Mouse (Mus musculus): Measurements from ENCODE around the gene Clec12b. TPM values are rescaled to one million over a fixed set of nuclear protein-coding genes. Genes with fewer than 3 reads are reported as not detected.

Clec12b gene
- polyA plus RNA-seq, 1 experiment from 2014 or later = not detected

- ChIA-PET POLR2A (no interaction called here), CTCF (no interaction called here)
- DNase-seq (ENCODE audit: low read depth, low spot score) (no peak), ATAC-seq (no peak)
- H3K27me3 ChIP-seq = peaks cover 86% of the 10 kb centered on the region
- no peak for TF ChIP-seq CTCF (IDR thresholded peaks at IDR 0.05)
- in situ Hi-C loops (cut with MboI; ENCODE audit: low pct_unique_long_range_greater_than_20kb) = no loop called here
Observed at GRCm38 (mm10) chr6:129405999-129406398, 20.3 kb upstream of the Clec12b start.

GRCm38 (mm10) chr6:129403391-129403790 is 17.7 kb upstream of the Clec12b start:
- in situ Hi-C loops (cut with MboI; ENCODE audit: low pct_unique_long_range_greater_than_20kb) = no loop called here
- DNase-seq (ENCODE audit: low read depth, low spot score) = no peak

GRCm38 (mm10) chr6:129402404-129402803 is 16.7 kb upstream of the Clec12b start:
- ATAC-seq (no peak), DNase-seq (ENCODE audit: low read depth, low spot score) (no peak)
- ChIA-PET CTCF (no interaction called here), POLR2A (no interaction called here)
- in situ Hi-C loops (cut with MboI; ENCODE audit: low pct_unique_long_range_greater_than_20kb) = no loop called here
- TF ChIP-seq CTCF (IDR thresholded peaks at IDR 0.05) = no peak
- peaks cover 83% of the 10 kb centered on the region for H3K27me3 ChIP-seq

More at GRCm38 (mm10) chr6:129403391-129403790, 17.7 kb upstream of the Clec12b start:
- no peak for TF ChIP-seq CTCF (IDR thresholded peaks at IDR 0.05)
- ChIA-PET CTCF (no interaction called here), POLR2A (no interaction called here)
- H3K27me3 ChIP-seq = peaks cover 83% of the 10 kb centered on the region
- no peak for ATAC-seq

- ATAC-seq (no peak), DNase-seq (ENCODE audit: low read depth, low spot score) (no peak)
- no peak for TF ChIP-seq CTCF (IDR thresholded peaks at IDR 0.05)
- ChIA-PET POLR2A (no interaction called here), CTCF (interaction anchor here (1.1 kb wide), 1 partner anchor 114 kb away, joined by 3 read pairs; no protein-coding TSS in a partner anchor)
- H3K27me3 ChIP-seq = peaks cover 83% of the 10 kb centered on the region
- in situ Hi-C loops (cut with MboI; ENCODE audit: low pct_unique_long_range_greater_than_20kb) = loop anchor here (10.0 kb wide), 1 partner anchor 125 kb away; no protein-coding TSS in a partner anchor
Observed at GRCm38 (mm10) chr6:129399945-129400344, 14.3 kb upstream of the Clec12b start.

GRCm38 (mm10) chr6:129396997-129397396 is 11.3 kb upstream of the Clec12b start, which contains the start of gene Clec1b:
Gene Clec1b, plus strand, starts transcription at chr6:129397297.
- POLR2A ChIA-PET = no interaction called here
- in situ Hi-C loops (cut with MboI; ENCODE audit: low pct_unique_long_range_greater_than_20kb) = loop anchor here (10.0 kb wide), 1 partner anchor 128 kb away; no protein-coding TSS in a partner anchor

GRCm38 (mm10) chr6:129393732-129394131 is 8.1 kb upstream of the Clec12b start:
- ChIA-PET CTCF (interaction anchor here (1.2 to 1.6 kb wide), 3 partner anchors 29 to 167 kb away, joined by 5 to 7 read pairs (median 7); no protein-coding TSS in a partner anchor), POLR2A (no interaction called here)
- DNase-seq (ENCODE audit: low read depth, low spot score) (no peak), ATAC-seq (no peak)
- no peak for TF ChIP-seq CTCF (IDR thresholded peaks at IDR 0.05)
- in situ Hi-C loops (cut with MboI; ENCODE audit: low pct_unique_long_range_greater_than_20kb) = loop anchor here (5.0 to 10.0 kb wide), 2 partner anchors 131 to 159 kb away; no protein-coding TSS in a partner anchor
- peaks cover 56% of the 10 kb centered on the region for H3K27me3 ChIP-seq

More at GRCm38 (mm10) chr6:129396997-129397396, 11.3 kb upstream of the Clec12b start, which contains the start of gene Clec1b:
- no peak for TF ChIP-seq CTCF (IDR thresholded peaks at IDR 0.05)
- CTCF ChIA-PET = interaction anchor here (1.0 to 1.6 kb wide), 2 partner anchors 26 to 147 kb away, joined by 3 read pairs; no protein-coding TSS in a partner anchor
- no peak for DNase-seq (ENCODE audit: low read depth, low spot score)
- H3K27me3 ChIP-seq = peaks cover 79% of the 10 kb centered on the region
- ATAC-seq = no peak

- DNase-seq (ENCODE audit: low read depth, low spot score) = no peak
- no peak for ATAC-seq
- ChIA-PET POLR2A (no interaction called here), CTCF (interaction anchor here (1.2 to 1.6 kb wide), 3 partner anchors 30 to 167 kb away, joined by 5 to 7 read pairs (median 7); no protein-coding TSS in a partner anchor)
- H3K27me3 ChIP-seq = peaks cover 56% of the 10 kb centered on the region
- in situ Hi-C loops (cut with MboI; ENCODE audit: low pct_unique_long_range_greater_than_20kb) = loop anchor here (5.0 to 10.0 kb wide), 2 partner anchors 132 to 159 kb away; no protein-coding TSS in a partner anchor
- TF ChIP-seq CTCF (IDR thresholded peaks at IDR 0.05) = peak; percentile 69
Observed at GRCm38 (mm10) chr6:129393087-129393720, 7.5 kb upstream of the Clec12b start.

- ATAC-seq = no peak
- peaks cover 36% of the 10 kb centered on the region for H3K27me3 ChIP-seq
- TF ChIP-seq CTCF (IDR thresholded peaks at IDR 0.05) = no peak
- DNase-seq (ENCODE audit: low read depth, low spot score) = no peak
- ChIA-PET POLR2A (no interaction called here), CTCF (interaction anchor here (1.3 to 1.8 kb wide), 2 partner anchors 10 to 159 kb away, joined by 3 to 5 read pairs; no protein-coding TSS in a partner anchor)
- in situ Hi-C loops (cut with MboI; ENCODE audit: low pct_unique_long_range_greater_than_20kb) = no loop called here
Observed at GRCm38 (mm10) chr6:129385000-129385399, 674 bp downstream of the Clec12b start.

GRCm38 (mm10) chr6:129383466-129383865 is 2.2 kb downstream of the Clec12b start:
- ATAC-seq (no peak), DNase-seq (ENCODE audit: low read depth, low spot score) (no peak)
- CTCF ChIA-PET = interaction anchor here (0.6 kb wide), 1 partner anchor 121 kb away, joined by 3 read pairs; no protein-coding TSS in a partner anchor
- in situ Hi-C loops (cut with MboI; ENCODE audit: low pct_unique_long_range_greater_than_20kb) = no loop called here
- POLR2A ChIA-PET = no interaction called here
- peaks cover 38% of the 10 kb centered on the region for H3K27me3 ChIP-seq
- TF ChIP-seq CTCF (IDR thresholded peaks at IDR 0.05) = no peak

GRCm38 (mm10) chr6:129381736-129382135 is 3.9 kb downstream of the Clec12b start:
- in situ Hi-C loops (cut with MboI; ENCODE audit: low pct_unique_long_range_greater_than_20kb) = no loop called here
- CTCF ChIA-PET = no interaction called here

GRCm38 (mm10) chr6:129380454-129380853 is 5.2 kb downstream of the Clec12b start:
- TF ChIP-seq CTCF (IDR thresholded peaks at IDR 0.05) = no peak
- H3K27me3 ChIP-seq = peaks cover 36% of the 10 kb centered on the region
- in situ Hi-C loops (cut with MboI; ENCODE audit: low pct_unique_long_range_greater_than_20kb) = no loop called here
- no peak for ATAC-seq
- ChIA-PET CTCF (no interaction called here), POLR2A (no interaction called here)
- no peak for DNase-seq (ENCODE audit: low read depth, low spot score)

More at GRCm38 (mm10) chr6:129381736-129382135, 3.9 kb downstream of the Clec12b start:
- DNase-seq (ENCODE audit: low read depth, low spot score) (no peak), ATAC-seq (no peak)
- TF ChIP-seq CTCF (IDR thresholded peaks at IDR 0.05) = no peak
- peaks cover 32% of the 10 kb centered on the region for H3K27me3 ChIP-seq
- POLR2A ChIA-PET = no interaction called here

All from Patski (cell line).